Mouse (Mus musculus): ENCODE results near the gene Mpp2.
A peak's percentile ranks its signal among the peaks of the same experiment; 100 is the strongest.

Gene Mpp2

GRCm38 (mm10) chr11:102070426-102070825 is 17.9 kb downstream of the Mpp2 start:
- no peak for DNase-seq (ENCODE audit: low spot score)

DNA sequence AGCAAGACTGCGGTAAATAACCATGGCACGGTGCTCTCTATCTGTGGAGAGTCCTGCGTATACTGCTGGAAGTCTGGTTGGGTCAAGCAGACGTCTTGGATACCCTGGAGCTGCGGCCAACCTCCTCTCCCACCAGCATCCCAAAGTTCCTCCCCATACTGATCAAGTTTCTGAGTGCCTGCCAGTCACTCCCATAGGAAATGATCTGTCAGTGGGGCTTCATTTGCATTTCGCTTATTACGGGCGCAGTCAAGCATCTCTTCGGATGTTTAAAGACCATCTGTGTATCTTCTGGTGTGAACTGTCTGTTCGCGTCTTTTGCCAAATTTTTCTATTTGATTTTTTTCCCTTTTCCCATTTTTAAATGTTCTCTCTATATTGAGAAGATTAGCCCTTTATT is 18.7 kb downstream of the Mpp2 start:
- DNase-seq (ENCODE audit: low spot score) = no peak

DNA sequence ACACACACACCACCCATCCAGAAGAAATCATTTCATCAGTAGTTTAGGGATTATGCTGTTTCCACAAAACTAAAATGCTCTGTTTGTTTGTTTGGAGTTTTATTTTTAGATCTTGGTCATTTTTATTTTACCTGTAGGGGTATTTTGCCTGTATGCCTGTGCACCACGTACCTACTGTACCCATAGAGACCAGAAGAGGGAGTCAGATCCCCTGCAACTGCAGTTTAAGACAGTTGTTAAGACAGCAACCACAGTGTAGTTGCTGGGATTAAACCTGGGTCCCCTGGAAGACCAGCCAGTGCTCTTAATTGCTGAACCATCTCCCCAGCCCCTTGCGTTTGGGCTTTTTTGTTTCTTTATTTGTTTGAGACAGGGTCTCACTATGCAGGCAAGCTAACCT is 19.3 kb downstream of the Mpp2 start:
- peak; percentile 44 for DNase-seq (ENCODE audit: low spot score)

GRCm38 (mm10) chr11:102063076-102063475 is 25.2 kb downstream of the Mpp2 start:
- DNase-seq (ENCODE audit: low spot score) = no peak

- no peak for DNase-seq (ENCODE audit: low spot score)
These were observed 26.3 kb downstream of the Mpp2 start for GRCm38 (mm10) chr11:102061941-102062473.

GRCm38 (mm10) chr11:102061236-102061940 is 26.9 kb downstream of the Mpp2 start:
- DNase-seq (ENCODE audit: low spot score) = peak; percentile 87

- peak; percentile 82 for DNase-seq (ENCODE audit: low spot score)
These were observed 34.5 kb downstream of the Mpp2 start for GRCm38 (mm10) chr11:102053847-102054246.

GRCm38 (mm10) chr11:102053183-102053582 is 35.1 kb downstream of the Mpp2 start:
- DNase-seq (ENCODE audit: low spot score) = no peak

GRCm38 (mm10) chr11:102052697-102053096 is 35.6 kb downstream of the Mpp2 start:
- no peak for DNase-seq (ENCODE audit: low spot score)

GRCm38 (mm10) chr11:102051954-102052353 is 36.4 kb downstream of the Mpp2 start:
- no peak for DNase-seq (ENCODE audit: low spot score)

- no peak for DNase-seq (ENCODE audit: low spot score)
These were observed 36.8 kb downstream of the Mpp2 start for GRCm38 (mm10) chr11:102051541-102051940.

DNA sequence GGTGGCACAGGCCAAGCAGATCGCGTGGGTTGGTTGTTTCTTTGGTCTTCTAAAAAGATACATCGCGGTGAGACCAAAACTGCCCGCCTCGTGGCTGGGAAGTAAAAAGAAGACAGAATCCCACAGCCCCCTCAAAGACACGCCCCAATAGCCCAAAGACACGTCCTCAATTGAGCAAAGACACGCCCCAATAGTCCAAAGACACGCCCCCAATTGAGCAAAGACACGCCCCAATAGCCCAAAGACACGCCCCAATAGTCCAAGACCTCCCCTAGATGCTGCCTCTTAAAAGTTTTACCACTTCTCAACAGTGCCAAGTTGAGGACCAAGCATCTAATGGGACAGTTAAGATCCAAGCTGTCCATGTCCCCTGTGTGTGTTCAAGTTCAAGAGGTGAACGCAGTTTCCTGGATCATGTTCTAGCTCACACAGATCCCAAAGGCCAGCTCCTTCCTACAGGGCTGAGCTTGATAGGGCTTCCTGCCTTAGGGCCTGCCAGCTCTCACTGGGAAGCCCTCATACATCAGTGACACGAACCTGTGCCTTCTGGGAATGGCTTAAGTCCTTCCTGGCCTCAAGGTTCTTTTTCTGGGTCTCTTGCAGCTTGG is 38.3 kb downstream of the Mpp2 start:
- DNase-seq (ENCODE audit: low spot score) = no peak

DNA sequence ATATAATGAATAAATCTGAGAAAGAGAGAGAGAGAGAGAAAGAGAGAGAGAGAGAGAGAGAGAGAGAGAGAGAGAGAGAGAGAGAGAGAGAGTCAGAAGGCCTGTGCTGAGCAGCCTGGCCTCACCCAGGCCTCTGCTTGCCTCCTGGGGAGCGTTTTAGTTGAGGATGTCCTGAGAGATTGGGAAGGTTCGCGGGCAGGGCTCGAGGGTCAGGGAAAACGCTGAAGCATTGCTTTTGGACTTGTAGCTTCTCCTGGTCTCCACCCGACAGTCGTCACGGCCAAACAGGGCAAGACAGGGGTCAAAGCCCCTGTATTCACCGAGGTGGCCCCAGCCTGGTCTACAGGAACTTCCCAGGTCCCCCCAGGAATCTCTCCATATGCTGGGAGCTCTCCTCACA is 41.7 kb downstream of the Mpp2 start:
- DNase-seq (ENCODE audit: low spot score) = no peak

DNA sequence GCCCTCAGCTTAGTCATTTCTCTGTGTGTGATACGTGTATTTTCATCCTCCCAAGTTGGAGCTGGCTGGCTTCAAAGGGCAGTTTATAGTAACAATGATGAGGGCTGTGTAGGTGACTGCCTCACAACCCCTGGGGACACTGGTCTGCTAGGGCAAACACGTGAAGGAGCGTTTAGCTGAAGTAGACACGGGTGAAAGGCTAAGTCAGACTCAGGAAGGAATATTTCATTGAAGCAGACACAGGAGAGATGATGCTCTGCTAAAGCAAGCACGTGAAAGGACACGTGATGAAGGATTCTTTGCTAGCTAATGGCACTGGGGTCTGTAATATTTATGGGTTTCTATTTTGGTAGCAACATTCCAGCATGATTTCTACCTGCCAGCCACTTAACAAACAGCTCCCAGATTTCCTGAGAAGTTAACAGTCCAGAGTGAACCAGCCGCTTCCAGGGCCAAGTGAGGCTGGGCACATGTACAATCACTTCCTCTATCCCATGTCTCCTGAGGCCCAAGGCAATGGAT is 43.6 kb downstream of the Mpp2 start:
- no peak for DNase-seq (ENCODE audit: low spot score)

DNA sequence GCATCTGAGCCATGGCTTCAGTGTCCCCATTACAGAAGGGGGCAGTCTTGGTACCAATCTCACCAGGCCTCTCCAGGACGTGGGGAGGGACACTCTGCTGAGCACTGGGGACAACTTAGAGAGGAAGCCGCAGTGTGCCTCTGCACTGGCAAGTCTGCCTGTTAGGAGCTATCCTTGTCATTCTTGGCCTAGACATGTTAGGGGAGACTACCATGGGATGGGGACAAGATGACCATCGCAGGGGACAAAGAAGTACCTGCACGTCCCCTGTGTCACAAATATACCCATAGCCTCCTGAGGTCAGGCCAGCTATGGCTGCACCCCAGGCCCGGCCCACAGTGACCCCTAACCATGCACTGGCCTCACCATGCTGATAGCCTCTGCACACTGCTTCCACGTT is 44.9 kb downstream of the Mpp2 start:
- DNase-seq (ENCODE audit: low spot score) = no peak

DNA sequence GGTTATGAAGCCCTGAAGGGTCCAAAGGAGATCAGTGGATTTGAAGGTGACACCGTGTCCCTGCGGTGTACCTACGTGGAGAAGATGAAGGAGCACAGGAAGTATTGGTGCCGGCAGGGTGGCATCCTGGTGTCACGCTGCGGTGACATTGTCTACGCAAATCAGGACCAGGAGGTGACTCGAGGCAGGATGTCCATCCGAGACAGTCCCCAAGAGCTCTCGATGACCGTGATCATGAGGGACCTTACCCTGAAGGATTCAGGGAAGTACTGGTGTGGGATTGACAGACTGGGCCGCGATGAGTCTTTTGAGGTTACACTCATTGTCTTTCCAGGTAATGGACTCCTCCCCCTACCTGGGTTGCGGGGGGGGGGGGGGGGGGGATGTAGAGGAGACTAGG is 45.3 kb downstream of the Mpp2 start:
- DNase-seq (ENCODE audit: low spot score) = no peak

DNA sequence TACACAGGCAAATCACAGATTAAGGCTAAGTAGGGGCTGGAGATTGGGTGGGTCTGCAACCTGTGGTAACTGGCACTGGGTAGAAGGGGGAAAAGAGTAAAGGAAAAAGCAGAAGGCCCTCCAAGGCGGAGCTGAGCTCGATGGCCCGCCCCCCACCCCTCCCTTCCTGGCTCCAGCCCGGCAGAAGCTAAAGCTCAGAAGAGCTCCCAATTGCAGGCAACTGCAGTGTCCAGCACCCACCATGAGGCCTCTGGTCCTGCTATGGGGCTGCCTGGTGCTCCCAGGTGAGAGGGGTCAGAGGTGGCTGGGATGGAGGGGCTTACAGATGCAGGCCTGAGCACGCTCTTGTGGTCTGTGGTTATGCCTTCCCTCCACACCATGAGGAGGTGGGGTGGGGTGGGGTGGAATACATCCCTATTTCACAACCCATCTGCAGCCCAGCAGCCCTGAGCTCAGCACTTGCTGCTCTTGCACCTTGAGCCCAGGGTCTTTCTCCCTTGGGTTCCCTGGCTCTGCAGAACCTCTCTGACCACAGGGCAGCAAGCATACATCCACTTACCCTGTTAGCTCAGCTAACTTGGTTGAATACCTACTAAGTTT is 46.9 kb downstream of the Mpp2 start, which contains the start of gene Cd300lg:
TSS of gene Cd300lg (plus strand) at position 160 of the 600 bp plus-strand sequence.
- DNase-seq (ENCODE audit: low spot score) = no peak

GRCm38 (mm10) chr11:102040646-102041045 is 47.7 kb downstream of the Mpp2 start:
- no peak for DNase-seq (ENCODE audit: low spot score)

DNA sequence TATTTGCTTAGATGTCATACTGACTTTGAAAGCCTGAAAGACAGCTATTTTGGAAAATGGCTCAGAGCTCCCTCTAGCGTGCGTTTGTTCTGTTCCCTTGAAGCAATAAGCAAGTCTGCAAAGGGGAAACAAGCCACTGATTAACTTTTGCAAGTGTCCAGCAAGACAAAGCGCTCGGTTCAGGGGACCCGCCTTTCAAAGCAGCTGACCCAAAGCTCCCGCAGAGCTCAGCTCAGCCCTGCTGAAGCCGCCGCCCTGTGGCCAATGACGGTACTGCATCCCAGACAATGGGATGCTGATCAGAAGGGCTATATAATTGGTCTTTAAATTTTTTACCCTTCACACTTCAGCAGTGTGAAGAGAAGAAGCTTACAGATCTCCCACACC is 48.2 kb downstream of the Mpp2 start:
- DNase-seq (ENCODE audit: low spot score) = peak; percentile 95

GRCm38 (mm10) chr11:102039487-102040137 is 48.7 kb downstream of the Mpp2 start:
- peak; percentile 53 for DNase-seq (ENCODE audit: low spot score)

GRCm38 (mm10) chr11:102037789-102038188 is 50.5 kb downstream of the Mpp2 start:
- DNase-seq (ENCODE audit: low spot score) = no peak

DNA sequence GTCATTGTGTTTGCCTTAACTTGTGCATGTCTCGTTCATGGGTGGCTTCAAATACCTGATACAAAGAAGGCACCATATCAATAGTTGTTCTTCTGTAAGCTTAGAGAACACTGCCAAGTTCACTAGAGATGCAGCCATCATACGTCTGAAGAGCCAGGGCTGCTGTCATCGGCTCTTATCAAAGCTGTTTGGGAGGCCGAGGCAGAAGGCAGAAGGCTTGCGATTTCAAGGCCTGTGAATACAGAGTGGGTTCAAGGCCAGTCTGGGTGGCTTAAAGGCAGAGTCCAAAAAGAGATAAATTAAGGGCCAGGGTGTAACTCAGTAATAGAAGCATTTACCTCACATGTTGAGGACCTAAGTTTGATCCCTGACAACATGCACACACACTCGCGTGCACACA is 52.0 kb downstream of the Mpp2 start:
- DNase-seq (ENCODE audit: low spot score) = no peak

Data from retina, embryonic 14.5 days (tissue).